Mouse (Mus musculus): Measurements from ENCODE around the gene Vmn2r84. TPM values are rescaled to one million over a fixed set of nuclear protein-coding genes. Genes with fewer than 3 reads are reported as not detected.

The Vmn2r84 gene
- total and polyA plus RNA-seq, 3 experiments: 0.26 TPM; not detected in 2

Other genes starting within 250 kb of the Vmn2r84 start
- gene Olfr825, start 227.6 kb downstream of the Vmn2r84 start, total RNA-seq (2012; rRNA removed): not detected in 2 replicates
- not detected in 2 replicates for gene Olfr825, start 227.6 kb downstream of the Vmn2r84 start, total RNA-seq (2014; rRNA removed)
- not detected in 2 replicates for gene Olfr825, start 227.6 kb downstream of the Vmn2r84 start, polyA plus RNA-seq (2012; ENCODE audit: insufficient read length, low read depth)
- gene Olfr826, start 210.1 kb downstream of the Vmn2r84 start, total RNA-seq (2012; rRNA removed): not detected in 2 replicates
- not detected in 2 replicates for gene Olfr826, start 210.1 kb downstream of the Vmn2r84 start, total RNA-seq (2014; rRNA removed)
- not detected in 2 replicates for gene Olfr826, start 210.1 kb downstream of the Vmn2r84 start, polyA plus RNA-seq (2012; ENCODE audit: insufficient read length, low read depth)
- not detected in 2 replicates for gene Olfr827, start 179.9 kb downstream of the Vmn2r84 start, total RNA-seq (2012; rRNA removed)
- not detected in 2 replicates for gene Olfr827, start 179.9 kb downstream of the Vmn2r84 start, total RNA-seq (2014; rRNA removed)
- gene Olfr827, start 179.9 kb downstream of the Vmn2r84 start, polyA plus RNA-seq (2012; ENCODE audit: insufficient read length, low read depth): not detected in 2 replicates
- 0.13 and 0.17 TPM in 2 replicates for gene Neurod4, start 114.1 kb downstream of the Vmn2r84 start, total RNA-seq (2012; rRNA removed)
- 0.08 and 0.24 TPM in 2 replicates for gene Neurod4, start 114.1 kb downstream of the Vmn2r84 start, total RNA-seq (2014; rRNA removed)
- gene Neurod4, start 114.1 kb downstream of the Vmn2r84 start, polyA plus RNA-seq (2012; ENCODE audit: insufficient read length, low read depth): 0.13 TPM in 1 of 2 replicates, not detected in the other
- gene Tespa1, start 71.5 kb downstream of the Vmn2r84 start, total RNA-seq (2012; rRNA removed): 26.0 and 28.1 TPM in 2 replicates
- gene Tespa1, start 71.5 kb downstream of the Vmn2r84 start, total RNA-seq (2014; rRNA removed): 55.1 and 68.0 TPM in 2 replicates
- 48.5 and 48.9 TPM in 2 replicates for gene Tespa1, start 71.5 kb downstream of the Vmn2r84 start, polyA plus RNA-seq (2012; ENCODE audit: insufficient read length, low read depth)
- not detected in 2 replicates for gene Vmn2r85, start 35.4 kb upstream of the Vmn2r84 start, total RNA-seq (2012; rRNA removed)
- not detected in 2 replicates for gene Vmn2r85, start 35.4 kb upstream of the Vmn2r84 start, total RNA-seq (2014; rRNA removed)
- gene Vmn2r85, start 35.4 kb upstream of the Vmn2r84 start, polyA plus RNA-seq (2012; ENCODE audit: insufficient read length, low read depth): not detected in 2 replicates
- gene Vmn2r86, start 61.7 kb upstream of the Vmn2r84 start, total RNA-seq (2012; rRNA removed): not detected in 2 replicates
- not detected in 2 replicates for gene Vmn2r86, start 61.7 kb upstream of the Vmn2r84 start, total RNA-seq (2014; rRNA removed)
- not detected in 2 replicates for gene Vmn2r86, start 61.7 kb upstream of the Vmn2r84 start, polyA plus RNA-seq (2012; ENCODE audit: insufficient read length, low read depth)
- gene Vmn2r87, start 103.1 kb upstream of the Vmn2r84 start, total RNA-seq (2012; rRNA removed): not detected in 2 replicates
- not detected in 2 replicates for gene Vmn2r87, start 103.1 kb upstream of the Vmn2r84 start, total RNA-seq (2014; rRNA removed)
- not detected in 2 replicates for gene Vmn2r87, start 103.1 kb upstream of the Vmn2r84 start, polyA plus RNA-seq (2012; ENCODE audit: insufficient read length, low read depth)